Mouse (Mus musculus): ENCODE measurements around the gene Coasy.

- TF ChIP-seq TAL1 (IDR thresholded peaks at IDR 0.05; ENCODE audit: low read length) (no peak), GATA1 (IDR thresholded peaks at IDR 0.05; ENCODE audit: low read length) (no peak)
Observed at GRCm38 (mm10) chr11:101069391-101070188, 12.8 kb upstream of the Coasy start, which contains the start of gene Naglu.

Measured in erythroblast, embryonic 14.5 days (primary cell).